Mouse (Mus musculus) WW6 (cell line): ENCODE results near the gene Cdh15.

Experiments used
- DNase-seq: peaks from one replicate; pipeline ENCODE4 v3.0.0-alpha.2; 2013; ENCODE audit warnings: low read depth, low spot score

The Cdh15 gene

GRCm38 (mm10) chr8:122883671-122884070 is 35.9 kb downstream of the Cdh15 start:
- DNase-seq, result no peak

- no peak for DNase-seq
These were observed 43.7 kb downstream of the Cdh15 start for GRCm38 (mm10) chr8:122891440-122891839.

GRCm38 (mm10) chr8:122893451-122893850 is 45.7 kb downstream of the Cdh15 start:
- DNase-seq, result no peak

GRCm38 (mm10) chr8:122896317-122896716 is 48.6 kb downstream of the Cdh15 start:
- no peak for DNase-seq

- DNase-seq, result no peak
These were observed 49.4 kb downstream of the Cdh15 start for GRCm38 (mm10) chr8:122897200-122897599.

GRCm38 (mm10) chr8:122898018-122898417 is 50.3 kb downstream of the Cdh15 start:
- DNase-seq, result no peak

- no peak for DNase-seq
These were observed 50.7 kb downstream of the Cdh15 start for GRCm38 (mm10) chr8:122898473-122898872.

- no peak for DNase-seq
These were observed 51.3 kb downstream of the Cdh15 start for GRCm38 (mm10) chr8:122899085-122899484.

GRCm38 (mm10) chr8:122901476-122901875 is 53.7 kb downstream of the Cdh15 start:
- DNase-seq, result no peak

- DNase-seq, result no peak
These were observed 54.2 kb downstream of the Cdh15 start for GRCm38 (mm10) chr8:122901892-122902515.

- DNase-seq, result no peak
These were observed 54.8 kb downstream of the Cdh15 start for GRCm38 (mm10) chr8:122902581-122902980.

- no peak for DNase-seq
These were observed 55.2 kb downstream of the Cdh15 start for GRCm38 (mm10) chr8:122903002-122903401.

GRCm38 (mm10) chr8:122904496-122904895 is 56.7 kb downstream of the Cdh15 start:
- no peak for DNase-seq

GRCm38 (mm10) chr8:122905346-122905745 is 57.6 kb downstream of the Cdh15 start:
- no peak for DNase-seq

- DNase-seq, result peak; percentile 48
These were observed 58.8 kb downstream of the Cdh15 start for GRCm38 (mm10) chr8:122906463-122907021.

- no peak for DNase-seq
These were observed 64.4 kb downstream of the Cdh15 start for GRCm38 (mm10) chr8:122912150-122912549.

- DNase-seq, result no peak
These were observed 65.1 kb downstream of the Cdh15 start for GRCm38 (mm10) chr8:122912871-122913270.

GRCm38 (mm10) chr8:122916766-122917165 is 69.0 kb downstream of the Cdh15 start:
- no peak for DNase-seq
